Mouse (Mus musculus): ENCODE measurements around the gene Tut7.
"Not testable (repeated sequence)": the region's sequence is repeated elsewhere in the genome, so short reads cannot be mapped to it uniquely, and the experiment has no call there.

Tut7 gene

DNA sequence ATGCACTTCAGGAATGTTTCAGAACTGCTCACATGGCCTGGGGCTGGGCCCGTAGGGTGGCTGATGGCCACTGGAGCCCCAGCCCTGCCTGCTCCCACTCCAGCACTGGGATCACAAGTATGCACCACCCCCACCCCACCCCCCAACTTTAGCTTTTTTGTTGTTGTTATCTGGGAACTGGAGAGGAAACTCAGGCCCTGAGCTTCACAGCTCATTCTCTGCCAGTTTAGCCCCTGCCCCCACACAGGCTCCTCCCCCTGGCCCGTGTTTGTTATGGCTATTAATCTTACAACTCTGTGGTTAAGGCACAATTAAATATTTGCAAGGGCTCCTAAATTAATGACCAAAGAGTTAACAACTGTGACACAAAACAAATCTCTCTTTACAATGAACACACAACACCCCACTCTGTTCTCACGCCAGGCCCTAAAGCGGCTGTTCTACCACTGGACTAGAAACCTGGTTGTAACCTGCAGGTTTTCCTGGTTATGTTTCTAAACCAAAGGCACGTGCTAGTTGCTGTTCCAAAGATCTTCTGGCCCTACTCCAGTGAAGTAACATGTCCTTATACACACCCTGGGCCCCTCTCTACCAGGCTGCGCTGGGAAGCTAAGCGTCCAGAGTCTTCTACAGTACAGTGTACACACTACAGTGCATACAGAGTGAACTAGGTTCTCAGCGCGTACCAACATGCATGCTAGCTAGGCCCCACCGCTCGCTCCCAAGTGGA, 56.0 kb downstream of the Tut7 start:
- DNase-seq (ENCODE audit: low read depth): no peak

DNA sequence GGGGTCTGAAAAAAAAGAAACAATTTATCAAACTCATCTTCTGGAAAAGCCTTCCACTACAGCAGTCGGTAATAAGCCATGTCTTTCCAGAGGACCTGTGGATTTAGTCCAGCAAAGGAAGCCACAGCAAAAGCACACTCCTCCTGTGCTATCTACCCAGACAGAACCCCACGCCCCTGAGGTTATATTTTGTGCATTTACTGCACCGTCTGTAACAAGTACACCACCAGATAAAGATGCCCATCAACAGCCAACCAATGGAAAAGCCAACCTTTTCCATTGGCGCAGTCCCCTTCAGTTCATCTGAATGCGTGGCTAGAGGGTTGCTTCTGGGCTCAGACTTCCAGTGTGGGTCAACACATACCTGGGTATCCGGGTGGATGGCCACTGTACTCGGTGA, 60.2 kb downstream of the Tut7 start:
- DNase-seq (ENCODE audit: low read depth): no peak

DNA sequence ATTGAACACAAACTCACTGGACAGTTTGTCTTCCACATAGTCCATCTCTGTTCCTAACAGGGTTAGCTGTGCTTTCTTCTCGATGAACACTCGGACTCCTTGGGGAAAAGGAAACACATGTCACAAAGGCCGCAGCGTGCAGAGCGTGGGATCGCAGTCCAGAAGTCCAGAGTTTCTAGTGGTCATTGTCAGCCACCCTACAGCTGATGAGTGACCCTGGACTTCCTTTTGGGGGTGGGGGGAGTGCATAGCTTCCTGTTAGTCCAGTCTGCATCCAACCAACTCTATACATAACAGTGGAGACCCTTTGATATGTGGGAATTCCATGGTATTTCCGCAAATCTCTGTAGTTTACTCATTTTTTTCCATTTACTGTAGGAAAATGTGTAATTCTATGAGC, 66.0 kb downstream of the Tut7 start:
- no peak for DNase-seq (ENCODE audit: low read depth)

DNA sequence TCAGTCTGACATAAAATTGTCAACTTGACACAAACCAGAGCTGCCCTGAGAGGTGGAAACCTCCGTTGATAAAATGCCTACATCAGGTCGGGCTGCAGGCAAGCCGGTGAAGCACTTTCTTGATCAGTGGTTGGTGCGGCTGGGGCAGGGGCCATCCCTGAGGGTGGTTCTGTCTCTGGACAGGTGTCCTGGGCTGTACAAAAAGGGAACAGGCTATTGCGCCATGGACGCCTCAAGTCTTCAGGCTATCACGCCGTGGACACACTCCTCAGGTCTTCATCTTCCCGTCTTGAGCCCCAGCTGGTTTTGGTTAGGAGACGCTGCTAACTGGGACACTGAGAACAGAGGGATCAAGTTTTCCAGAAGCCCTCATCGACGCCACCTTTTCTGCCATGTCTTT, 72.6 kb downstream of the Tut7 start:
- DNase-seq (ENCODE audit: low read depth): no peak

DNA sequence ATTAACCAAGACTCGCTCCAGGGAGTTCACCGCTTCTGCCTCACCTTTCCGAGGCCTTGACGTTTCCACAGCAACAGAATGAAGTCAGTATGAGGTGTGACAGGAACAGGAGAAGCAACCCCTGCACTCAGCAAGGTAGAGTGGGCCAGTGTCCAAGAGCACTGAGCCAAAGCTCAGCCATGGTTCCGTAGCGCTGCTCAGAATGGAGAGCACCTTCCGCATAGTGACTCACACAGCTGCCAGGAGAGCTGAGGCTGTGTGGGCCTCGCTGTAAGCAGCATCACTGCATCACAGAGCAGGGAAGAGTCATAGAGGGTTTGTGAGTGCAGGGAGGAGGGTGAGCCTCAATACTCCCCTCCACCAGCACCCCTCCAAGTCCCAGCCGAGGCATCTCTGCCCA, 76.2 kb downstream of the Tut7 start, which contains the start of gene 1700014D04Rik:
TSS of gene 1700014D04Rik (minus strand) at position 42 of the 400 bp plus-strand sequence.
- DNase-seq (ENCODE audit: low read depth): no peak

DNA sequence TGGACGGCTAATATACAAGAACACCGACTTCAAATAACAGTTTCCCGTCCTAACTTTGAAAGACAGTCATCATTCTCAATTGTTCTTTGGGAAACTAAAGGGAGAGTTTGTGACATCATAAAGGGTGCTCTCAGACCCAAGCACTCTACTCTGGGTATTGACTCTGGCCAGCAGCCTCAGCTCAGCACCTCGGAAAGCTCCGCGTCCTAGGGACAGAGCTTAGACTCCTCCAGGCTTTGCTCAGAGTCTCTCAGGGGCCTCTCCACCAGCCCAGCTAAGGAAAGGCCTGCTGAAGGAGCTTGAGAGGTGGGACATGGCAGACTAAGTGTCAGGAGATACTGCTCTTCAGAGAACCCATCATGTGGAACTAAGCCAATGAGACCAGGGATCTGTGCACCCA, 76.8 kb downstream of the Tut7 start:
- DNase-seq (ENCODE audit: low read depth): no peak

DNA sequence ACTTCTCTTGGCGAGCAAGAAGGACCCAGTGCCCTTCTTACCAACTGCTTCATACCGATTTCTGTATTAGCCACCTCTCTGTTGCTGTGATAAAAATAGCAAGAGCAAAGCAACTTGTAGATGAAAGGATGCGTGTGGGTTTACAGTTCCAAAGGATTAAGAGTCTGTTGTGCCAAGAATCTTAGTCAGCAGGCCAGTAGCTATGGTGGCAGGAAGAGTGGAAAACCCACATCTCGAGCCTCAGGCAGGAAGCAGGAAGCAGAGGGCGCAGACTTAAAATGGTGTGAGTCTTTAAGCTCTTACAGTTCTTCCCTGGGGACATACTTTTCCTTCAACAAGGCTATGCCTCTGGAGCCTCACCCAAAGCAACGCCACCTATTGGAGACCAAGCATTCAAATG, 77.5 kb downstream of the Tut7 start:
- DNase-seq (ENCODE audit: low read depth): no peak

DNA sequence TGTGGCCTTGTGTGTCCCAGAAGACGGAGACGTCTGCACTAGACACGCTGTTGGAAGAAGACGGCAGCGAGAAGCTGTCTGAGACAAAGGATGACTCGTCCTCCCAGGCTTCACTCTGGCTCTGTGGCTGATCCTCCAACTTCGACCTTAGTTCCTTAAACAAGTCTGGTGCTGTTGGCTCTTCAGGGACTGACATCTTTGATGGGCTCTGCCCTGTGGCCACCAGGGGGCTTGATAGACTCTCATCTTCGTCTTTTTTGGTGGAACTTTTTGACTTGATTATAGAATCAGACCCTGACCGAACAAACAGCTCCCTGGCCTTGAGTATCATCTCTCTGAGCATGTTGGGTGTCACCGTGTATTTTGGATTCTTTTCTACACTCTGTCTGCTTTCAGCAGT, 81.2 kb downstream of the Tut7 start:
- no peak for DNase-seq (ENCODE audit: low read depth)

DNA sequence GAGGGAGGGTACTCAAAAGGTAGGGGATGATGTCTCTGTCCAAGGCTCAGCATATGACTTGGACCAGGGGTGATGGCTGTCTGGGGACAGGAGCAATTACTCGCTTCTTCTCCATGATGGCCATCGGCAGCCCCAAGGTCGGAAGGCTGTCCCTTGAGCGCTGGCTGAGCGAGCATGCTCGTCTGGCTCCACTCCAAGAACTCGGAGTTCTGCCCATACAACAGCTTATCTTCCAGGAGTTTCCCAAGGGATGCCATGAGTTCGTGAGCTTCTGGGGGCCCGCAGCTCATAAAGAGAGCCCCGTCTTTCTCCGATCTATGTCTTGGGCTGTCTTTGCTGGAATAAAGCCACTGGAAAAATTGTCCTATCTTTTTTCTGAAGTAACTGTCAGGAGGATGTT, 81.9 kb downstream of the Tut7 start:
- DNase-seq (ENCODE audit: low read depth): no peak

DNA sequence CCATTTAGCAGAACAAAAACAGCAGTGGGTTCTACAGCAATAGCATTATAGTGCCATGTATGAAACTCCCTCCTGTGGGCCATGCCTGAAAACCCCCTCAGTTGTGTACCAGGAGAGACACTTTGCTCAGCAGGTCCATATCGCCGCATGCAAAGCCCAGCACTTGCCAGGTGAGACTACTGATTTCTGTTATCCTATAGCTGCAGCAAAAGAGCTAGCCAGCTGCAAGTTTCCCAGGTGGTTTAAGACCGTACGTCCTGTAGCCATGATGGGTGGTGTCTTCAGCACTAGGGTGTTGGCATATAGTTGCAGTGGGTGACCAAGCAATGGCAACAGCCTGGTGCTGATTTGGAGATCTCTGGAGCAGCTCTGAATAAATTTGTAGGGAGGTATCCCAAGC, 83.5 kb downstream of the Tut7 start:
- DNase-seq (ENCODE audit: low read depth): peak; percentile 66

DNA sequence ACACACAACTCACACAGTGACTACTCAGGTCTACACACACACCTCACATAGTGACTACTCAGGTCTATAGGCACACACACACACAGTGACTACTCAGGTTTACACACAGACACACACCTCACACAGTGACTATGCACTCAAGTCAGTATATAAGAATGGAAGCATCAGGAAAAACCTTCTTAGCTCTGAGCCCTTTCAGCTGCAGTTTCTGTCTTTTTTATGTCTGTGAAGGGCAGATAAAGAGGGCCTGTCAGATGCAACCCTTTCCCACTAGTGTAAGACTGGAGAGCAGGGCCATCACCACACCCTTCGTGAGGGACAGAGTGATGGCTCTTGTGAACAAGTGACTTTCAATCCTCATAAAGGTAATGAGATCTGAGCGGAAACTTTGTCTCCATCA, 84.5 kb downstream of the Tut7 start:
- DNase-seq (ENCODE audit: low read depth): peak; percentile 61

DNA sequence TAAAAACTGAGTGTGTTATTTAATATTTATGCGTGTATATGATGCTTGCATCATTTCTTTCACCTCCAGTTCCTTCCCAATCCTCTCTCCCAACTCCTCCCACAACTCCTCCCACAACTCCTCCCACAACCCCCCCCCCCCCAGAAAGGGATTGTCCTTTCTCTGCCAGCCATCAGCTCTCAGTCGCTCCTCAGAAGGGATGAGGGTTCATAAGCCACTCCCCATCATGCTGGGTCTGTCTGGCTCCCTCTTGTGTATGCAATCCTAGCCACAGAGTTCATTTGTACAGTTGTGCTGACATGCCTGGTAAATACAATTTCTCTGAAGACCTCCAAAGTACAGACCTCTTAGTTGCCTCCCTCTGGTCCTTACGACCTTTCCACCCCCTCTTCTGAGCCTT, 87.8 kb downstream of the Tut7 start:
- peak; percentile 44 for DNase-seq (ENCODE audit: low read depth)

DNA sequence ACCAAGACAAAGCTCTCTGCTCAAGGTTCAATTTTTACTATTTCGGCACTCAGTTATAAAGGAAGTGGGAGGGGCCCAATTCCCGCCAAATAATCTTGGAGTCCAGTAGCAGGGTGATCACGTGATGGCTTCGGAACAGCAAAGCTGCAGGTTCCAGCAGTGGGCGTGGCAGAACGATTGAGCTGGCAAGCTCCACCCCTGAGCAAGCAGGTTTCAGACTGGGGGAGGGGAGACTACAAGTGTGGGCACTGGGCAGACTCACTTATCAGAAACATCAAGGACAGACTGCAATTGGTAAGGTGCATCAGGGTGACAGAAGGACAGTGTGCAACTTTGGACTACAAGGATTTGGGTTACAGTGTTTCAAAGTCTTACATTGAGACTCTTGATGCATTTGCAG, 88.6 kb downstream of the Tut7 start:
- DNase-seq (ENCODE audit: low read depth): not testable (repeated sequence)

DNA sequence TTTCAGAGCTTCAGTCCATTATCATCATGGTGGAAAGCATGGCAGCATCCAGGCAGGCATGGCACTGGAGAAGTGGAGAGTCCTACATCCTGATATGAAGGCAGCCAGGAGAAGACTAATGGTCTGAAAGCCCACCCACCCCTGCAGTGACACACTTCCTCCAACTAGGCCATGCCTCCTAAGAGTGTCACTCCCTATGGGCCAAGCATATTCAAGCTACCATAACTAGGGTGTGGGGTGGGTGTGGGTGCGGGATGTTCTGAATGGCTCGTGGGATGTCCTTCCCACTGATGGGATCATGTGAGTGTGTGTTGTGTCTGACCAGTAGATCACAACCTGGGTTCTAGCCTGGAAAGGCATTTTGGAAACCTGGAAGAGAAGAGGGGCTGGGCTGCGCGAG, 89.0 kb downstream of the Tut7 start:
- DNase-seq (ENCODE audit: low read depth): no peak

DNA sequence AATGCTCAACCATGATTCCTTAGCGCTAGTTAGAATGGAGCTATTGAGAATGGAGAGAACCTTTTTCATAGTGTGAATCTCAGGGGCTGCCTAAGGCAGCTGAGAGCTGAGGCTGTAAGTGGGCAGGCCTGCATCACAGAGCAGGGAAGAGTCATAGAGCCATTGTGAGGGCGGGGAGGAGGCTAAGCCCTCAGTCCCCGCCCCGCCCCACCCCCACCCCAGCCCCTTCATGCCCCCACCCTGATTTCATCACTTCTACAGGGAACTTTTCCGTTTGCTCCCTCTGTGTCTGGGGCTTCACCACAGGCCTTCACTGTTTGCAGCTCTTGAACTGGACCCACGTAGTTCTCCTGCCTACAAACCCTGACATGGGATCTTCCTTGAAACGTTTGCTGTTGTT, 91.3 kb downstream of the Tut7 start, which contains the start of gene Spata31d1d:
TSS of gene Spata31d1d (minus strand) at position 101 of the 400 bp plus-strand sequence.
- no peak for DNase-seq (ENCODE audit: low read depth)

DNA sequence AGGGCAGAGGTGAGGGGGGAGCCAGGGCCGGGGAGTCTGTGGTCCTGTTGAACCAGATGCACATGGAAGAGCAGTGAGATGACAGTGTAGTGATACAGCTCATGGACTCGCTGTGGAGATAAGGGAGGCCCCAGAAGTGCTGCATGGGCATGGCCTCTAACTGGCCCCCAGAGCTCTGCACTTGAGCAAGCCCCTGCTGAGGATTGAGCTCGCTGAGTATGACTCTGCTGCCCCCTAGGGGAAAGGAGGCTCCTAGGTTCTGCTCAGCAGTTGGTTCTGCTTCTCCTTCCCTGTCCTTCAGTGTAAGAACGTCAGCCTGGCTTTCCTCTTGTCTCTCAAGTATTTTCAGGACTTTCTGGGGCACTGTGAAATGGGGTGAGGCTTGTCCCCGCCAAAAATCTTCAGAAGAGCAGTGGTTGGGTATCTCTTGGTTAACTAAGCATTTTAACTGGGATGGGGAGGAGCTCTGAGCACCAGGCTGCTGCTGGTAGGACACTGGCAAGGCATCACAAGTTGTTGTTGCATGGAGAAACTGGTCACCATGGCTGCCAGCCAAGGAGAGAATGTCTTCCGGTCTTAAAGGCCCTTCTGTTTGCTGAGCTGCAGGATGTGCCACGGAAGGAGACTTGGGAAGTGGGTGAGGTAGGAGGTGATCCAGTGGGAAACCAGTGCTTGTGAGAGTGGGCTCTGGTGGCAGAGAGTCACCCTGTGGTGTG, 94.4 kb downstream of the Tut7 start:
- peak; percentile 78 for DNase-seq (ENCODE audit: low read depth)

DNA sequence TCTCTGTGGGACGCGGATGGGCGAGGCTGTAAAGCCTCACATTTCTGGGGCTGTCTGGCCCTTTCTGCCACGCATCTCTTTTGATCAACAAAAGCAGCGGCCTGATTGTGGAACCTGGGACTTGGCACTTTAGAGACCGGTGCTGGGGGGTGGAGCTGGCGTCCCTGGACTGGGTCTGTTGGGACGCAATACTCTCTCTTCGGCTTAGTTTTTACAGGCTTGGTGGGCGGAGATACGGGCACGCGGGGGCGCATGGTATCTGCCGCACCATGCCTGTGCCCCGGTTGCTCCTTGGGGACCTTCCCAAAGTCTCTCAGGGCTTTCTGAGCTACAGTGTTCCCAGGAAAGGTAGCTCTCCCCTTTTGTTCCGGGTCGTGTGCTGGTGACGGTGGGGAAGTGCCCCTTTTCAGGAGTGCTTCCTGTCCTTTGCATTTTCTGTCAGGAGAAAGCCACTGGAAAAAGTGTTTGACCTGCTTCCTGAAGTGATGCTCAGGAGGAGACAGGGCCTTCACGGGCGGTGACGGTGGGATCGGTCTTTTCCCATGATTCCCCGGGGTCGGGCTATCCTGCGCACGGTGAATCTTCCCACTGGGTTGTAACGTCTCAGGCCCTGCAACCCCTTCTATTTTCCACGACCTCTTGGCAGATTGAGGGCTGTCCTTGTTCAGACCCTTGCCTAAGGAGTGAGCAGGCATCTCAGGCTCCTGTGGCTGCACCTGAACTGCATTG, 96.6 kb downstream of the Tut7 start:
- no peak for DNase-seq (ENCODE audit: low read depth)

DNA sequence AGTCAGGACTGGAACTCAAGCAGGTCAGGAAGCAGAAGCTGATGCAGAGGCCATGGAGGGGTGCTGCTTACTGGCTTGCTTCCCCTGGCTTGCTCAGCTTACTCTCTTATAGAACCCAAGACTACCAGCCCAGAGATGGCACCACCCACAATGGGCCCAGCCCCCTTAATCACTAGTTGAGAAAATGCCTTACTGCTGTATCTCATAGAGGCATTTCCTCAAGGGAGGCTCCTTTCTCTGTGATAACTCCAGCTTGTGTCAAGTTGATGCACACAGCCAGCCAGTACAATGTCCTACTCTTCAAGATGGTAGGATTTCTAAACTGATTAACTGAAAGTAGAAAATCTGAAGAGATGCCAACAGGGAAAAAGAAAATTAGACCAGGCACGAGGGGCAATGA, 100.9 kb downstream of the Tut7 start:
- DNase-seq (ENCODE audit: low read depth): not testable (repeated sequence)

Data from c-Kit-positive CD71-positive TER-119-negative erythroid progenitor cells, embryonic 14.5 days (primary cell).